Mouse (Mus musculus) left cerebral cortex, postnatal 4 days (tissue): ENCODE data around the gene Mrpl24. TPM values are rescaled to one million over a fixed set of nuclear protein-coding genes. Genes with fewer than 3 reads are reported as not detected.
A peak's percentile ranks its signal among the peaks of the same experiment; 100 is the strongest.

Experiments used
- DNase-seq: peaks from one replicate; pipeline ENCODE4 v3.0.0-alpha.2; 2022
- intact Hi-C: fragments of 180-260 bp; cut with DNase I; formaldehyde crosslinking; loops from one replicate; pipeline ENCODE4 v1.15.1; 2025
- total RNA-seq, 2 experiments: library from RNA; stranded (reverse); gene quantifications; 2 replicates each; pipeline ENCODE4 v1.2.3; 2021

Mrpl24 gene
- total RNA-seq, 2 experiments from 2014 or later = 43.6 to 49.0 TPM

- no peak for DNase-seq
- intact Hi-C loops = no loop called here
Measured at GRCm38 (mm10) chr3:87909381-87909780, 9.9 kb upstream of the Mrpl24 start.

GRCm38 (mm10) chr3:87909874-87910273 lies 9.4 kb upstream of the Mrpl24 start:
- no peak for DNase-seq
- intact Hi-C loops = no loop called here

DNA sequence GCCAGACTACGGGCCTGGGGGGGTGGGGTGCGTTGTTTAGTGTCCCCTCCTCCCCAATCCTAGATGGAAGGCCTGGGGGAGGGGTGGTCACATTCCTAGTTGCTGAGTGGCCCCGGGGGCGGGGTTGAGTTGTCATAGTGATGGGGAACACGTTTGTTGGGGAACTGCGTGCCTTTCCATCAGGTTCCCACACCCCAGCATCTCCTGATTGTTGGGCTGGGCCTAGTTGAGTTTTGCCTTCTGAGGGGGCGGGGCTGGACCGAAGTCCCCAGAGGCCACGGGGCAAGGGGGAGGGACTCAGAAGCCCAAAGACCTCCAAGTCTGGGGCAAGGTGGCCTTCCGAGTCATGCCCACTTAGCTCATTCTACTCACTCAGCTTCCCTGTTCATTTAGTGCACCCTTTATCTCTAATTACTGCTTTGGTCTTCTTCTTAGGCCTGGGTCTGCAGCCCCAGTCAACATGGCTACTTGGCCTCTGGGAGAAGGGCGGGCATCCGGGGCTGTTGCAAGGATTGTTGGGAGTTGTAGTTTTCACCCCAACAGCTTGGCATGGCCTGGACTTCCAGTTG lies 8.6 kb upstream of the Mrpl24 start:
- intact Hi-C loops = no loop called here
- DNase-seq = peak; percentile 76

DNA sequence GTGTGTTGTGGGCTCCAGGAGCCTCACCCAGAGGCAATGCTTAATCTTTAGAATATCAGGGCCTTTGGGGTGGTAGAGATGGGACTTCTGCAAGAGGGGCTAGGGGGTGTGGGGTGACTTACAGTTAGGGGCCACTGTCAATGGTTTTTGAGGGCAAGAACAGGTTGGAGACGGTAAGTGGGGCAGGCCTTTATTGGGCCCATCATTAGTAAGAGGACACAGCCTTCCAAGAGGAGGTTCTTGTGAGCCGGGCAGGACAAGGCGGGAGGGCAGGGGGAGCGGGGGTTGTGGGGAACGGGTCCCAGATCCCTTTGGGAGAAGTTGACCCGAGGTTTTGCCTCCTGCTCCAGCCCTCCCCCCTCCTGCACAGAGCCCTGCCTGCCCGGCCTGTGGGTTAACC lies 5.8 kb upstream of the Mrpl24 start:
- DNase-seq = no peak
- intact Hi-C loops = no loop called here

GRCm38 (mm10) chr3:87913891-87914290 lies 5.4 kb upstream of the Mrpl24 start:
- no peak for DNase-seq
- intact Hi-C loops = no loop called here

DNA sequence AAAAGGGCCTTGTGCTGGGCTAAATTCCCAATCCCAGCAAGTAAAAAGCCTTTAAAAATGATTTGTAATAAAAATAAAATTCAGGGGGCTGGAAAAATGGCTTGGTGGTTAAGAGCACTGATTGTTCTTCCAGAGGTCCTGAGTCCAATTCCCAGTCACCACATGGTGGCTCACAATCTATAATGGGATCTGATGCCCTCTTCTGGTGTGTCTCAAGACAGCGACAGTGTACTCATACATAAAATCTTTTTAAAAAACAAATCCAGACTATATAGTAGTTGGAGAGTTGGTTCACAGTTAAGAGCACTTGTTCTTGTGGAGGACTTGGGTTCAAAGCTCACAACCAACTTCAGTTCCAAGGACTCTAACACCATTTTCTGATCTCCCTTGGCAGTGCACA lies 2.3 kb upstream of the Mrpl24 start:
- no peak for DNase-seq
- intact Hi-C loops = no loop called here

DNA sequence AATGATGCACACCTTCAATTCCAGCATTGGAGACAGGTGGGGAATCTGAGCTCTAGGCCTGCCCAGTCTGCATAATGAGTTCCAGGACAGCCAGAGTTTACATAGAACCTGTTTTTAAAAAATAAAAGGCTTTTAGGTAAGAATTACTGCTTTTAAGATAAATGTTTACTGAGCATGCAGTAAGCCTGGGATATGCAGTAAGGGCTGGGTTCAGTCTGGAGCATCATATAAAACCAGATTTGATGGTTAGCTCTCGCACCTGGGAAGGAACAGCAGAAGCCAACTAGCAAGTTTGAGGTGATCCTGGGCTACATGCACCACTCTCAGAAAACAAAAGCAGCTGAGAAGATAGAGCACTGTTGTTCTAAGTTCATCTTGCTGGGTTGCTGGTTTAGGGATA lies 755 bp upstream of the Mrpl24 start:
- DNase-seq = no peak
- intact Hi-C loops = no loop called here

GRCm38 (mm10) chr3:87920270-87920943 lies 1.1 kb downstream of the Mrpl24 start:
- intact Hi-C loops = no loop called here
- no peak for DNase-seq

- intact Hi-C loops = no loop called here
- no peak for DNase-seq
Measured at GRCm38 (mm10) chr3:87924996-87925395, 5.7 kb downstream of the Mrpl24 start.

DNA sequence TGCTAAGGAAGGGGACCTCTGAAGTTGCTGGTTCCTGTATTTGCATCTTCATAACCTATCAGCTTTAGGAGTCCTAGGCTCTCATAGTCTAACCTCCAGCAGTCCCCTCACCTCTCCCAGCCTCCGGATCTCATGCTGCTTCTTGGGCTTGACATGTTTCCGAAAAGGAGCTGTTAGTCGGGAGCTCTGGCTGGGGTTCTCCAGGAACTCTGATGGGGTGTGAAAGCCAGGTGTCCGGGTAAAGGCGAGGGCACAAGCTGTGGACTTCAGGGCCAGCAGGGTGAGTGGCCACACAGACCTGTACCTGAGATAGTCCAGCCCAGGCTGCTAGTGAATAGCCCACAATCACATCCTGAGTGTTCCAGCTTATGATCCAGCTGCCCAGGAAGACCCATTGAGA lies 8.1 kb downstream of the Mrpl24 start:
- intact Hi-C loops = no loop called here

GRCm38 (mm10) chr3:87929341-87930077 lies 10.2 kb downstream of the Mrpl24 start:
- DNase-seq = no peak
- intact Hi-C loops = no loop called here

More for the DNA sequence above, 8.1 kb downstream of the Mrpl24 start:
- no peak for DNase-seq

DNA sequence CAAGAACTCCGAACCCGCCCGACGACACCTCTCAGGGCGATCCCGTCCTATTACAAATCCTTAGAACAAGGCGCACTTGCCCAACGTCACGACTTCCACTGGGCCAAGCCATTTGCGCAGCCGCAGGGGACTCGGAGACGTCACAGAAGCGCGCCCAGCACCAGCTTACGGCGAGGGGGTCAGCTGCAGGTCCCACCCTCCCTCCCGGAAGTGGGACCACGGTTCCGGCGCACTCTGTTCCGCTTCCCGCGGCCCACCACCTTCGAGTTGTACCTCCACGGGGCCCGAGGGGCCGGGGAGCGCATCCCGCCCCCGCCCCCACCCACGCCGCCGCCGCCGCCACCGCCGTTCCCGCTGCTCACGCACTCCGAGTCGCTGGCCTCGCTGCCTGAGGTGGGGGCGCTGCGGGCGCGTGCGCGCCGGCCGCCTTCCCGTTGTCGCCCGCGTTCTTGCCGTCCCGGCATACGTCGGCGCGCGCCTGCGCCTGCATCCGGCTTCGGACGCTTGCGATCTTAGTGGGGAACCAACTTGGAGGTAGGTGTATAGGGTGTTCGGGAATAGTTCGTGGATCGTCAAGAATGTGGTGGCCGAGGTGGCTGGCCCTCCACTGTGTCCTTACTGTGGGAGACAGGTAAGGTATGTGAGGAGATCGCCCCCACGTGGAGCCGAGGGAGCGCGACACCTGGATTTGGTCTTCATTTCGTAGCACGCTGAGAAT lies 10.9 kb downstream of the Mrpl24 start, which contains the start of the genes Isg20l2 and Rrnad1:
Gene Isg20l2, plus strand, starts transcription at position 237 of the 718 bp plus-strand sequence.
Gene Rrnad1, minus strand, starts transcription at position 640 of the 718 bp plus-strand sequence.
- intact Hi-C loops = no loop called here
- peak; percentile 98 for DNase-seq

DNA sequence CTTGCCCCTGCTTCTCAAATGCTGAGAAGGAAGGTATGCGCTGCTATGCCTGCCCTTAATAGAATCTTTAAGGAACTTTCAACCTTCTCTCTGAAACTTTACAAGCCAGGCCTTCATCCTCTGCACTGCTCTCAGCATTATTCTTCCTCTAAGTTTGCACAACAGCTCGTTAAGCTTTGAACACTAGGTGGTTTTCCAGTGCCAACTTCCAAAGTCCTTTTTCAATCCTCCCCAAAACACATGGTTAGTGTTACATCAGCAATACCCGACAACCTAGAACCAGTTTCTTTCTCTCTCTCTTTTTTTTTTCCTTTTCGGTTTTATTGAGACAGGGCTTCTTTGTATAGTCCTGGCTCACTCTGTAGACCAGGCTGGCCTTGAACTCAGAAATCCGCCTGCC lies 14.7 kb downstream of the Mrpl24 start:
- no peak for DNase-seq
- intact Hi-C loops = no loop called here

DNA sequence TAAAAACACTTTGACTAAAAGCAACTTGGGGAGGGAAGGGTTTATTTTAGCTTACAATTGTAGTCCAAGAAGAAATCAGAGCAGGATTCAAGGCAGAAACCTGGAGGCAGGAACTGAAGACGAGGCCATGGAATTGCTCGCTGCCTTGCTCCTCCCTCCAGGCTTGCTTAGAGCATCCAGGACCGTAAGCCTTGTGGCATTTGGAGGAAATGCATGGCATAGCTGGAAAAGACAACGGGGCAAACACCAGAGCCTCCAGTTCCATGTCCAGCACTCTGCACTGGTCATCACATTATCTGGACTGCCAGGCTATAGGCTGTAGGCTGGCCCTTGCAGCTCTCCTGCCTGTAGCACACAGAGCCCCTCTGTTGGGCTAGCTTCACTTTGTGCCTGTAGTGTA lies 15.2 kb downstream of the Mrpl24 start:
- intact Hi-C loops = no loop called here
- DNase-seq = no peak

- intact Hi-C loops = no loop called here
- DNase-seq = no peak
Measured at GRCm38 (mm10) chr3:87935201-87935600, 15.9 kb downstream of the Mrpl24 start.

DNA sequence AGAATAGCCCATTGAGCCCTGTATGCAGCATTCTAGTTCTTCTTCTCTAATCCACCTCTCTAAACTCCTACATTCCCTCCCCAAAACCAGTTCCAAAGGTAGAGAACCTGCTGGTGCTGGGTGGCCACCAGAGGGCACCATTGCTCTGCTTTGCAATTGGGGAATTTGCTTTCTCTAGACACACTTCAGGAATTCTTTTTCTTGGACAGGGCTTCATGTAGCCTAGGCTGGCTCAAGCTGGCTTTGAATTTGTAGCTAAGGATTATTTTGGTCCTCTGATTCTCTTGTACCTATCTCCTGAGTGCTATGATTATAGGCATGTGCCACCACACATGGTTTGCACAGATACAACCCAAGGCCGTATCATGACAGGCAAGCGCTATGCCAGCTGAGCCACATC lies 16.5 kb downstream of the Mrpl24 start:
- peak; percentile 91 for DNase-seq
- intact Hi-C loops = no loop called here

DNA sequence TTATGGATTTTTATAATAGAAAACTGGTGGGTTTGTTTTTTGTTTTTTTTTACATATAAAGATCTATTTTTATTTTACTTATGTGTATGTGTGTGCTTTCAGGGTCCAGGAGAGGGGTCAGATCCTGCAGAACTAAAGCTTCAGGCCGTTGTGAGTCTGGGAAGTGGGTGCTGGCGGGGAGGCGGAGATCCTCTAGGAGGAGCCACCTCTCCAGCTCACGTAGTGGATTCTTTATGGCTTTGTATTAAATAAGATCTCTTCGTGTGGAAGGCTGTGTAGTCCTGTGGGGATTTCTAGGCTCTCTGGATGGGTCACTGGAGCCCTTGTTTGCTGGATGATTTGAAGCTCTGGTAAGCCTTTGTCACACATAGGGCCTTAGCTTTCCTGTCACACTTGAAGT lies 21.3 kb downstream of the Mrpl24 start:
- DNase-seq = no peak
- intact Hi-C loops = no loop called here

GRCm38 (mm10) chr3:87942471-87942870 lies 23.2 kb downstream of the Mrpl24 start:
- intact Hi-C loops = no loop called here
- DNase-seq = no peak

DNA sequence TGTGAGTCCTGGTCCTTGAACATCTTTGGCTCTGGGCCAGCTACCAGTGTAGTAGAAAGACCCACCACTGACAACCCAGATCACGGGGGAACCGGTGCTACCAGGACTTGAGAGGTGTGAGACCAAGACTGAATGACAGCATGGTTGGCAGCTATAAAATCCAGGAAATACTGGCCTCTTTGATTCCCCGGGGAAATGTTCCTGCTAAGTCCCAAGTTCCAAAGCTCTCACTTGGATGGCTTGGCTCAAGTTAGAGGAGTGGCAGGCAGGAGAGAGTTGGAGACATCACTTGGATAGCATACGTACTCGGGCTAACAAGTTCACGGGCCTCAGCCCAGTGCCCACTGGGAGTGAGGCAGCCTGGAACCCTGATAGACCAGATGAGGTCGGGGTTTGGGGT lies 24.3 kb downstream of the Mrpl24 start:
- intact Hi-C loops = no loop called here
- no peak for DNase-seq

- intact Hi-C loops = no loop called here
- DNase-seq = peak; percentile 43
Measured at GRCm38 (mm10) chr3:87944838-87945600, 25.7 kb downstream of the Mrpl24 start.
